Mouse (Mus musculus) heart, postnatal 0 days (tissue): Measurements from ENCODE around the gene Prkca.

Source experiments
- CTCF ChIP-seq: IDR thresholded peaks from 2 replicates; pipeline ENCODE4 v1.5.1; 2016; ENCODE audit warnings: antibody characterized with exemption, control low read depth, low read depth
- EP300 ChIP-seq: IDR thresholded peaks from 2 replicates; pipeline ENCODE4 v1.6.1; 2016; ENCODE audit warnings: antibody characterized with exemption, low read depth

DNA sequence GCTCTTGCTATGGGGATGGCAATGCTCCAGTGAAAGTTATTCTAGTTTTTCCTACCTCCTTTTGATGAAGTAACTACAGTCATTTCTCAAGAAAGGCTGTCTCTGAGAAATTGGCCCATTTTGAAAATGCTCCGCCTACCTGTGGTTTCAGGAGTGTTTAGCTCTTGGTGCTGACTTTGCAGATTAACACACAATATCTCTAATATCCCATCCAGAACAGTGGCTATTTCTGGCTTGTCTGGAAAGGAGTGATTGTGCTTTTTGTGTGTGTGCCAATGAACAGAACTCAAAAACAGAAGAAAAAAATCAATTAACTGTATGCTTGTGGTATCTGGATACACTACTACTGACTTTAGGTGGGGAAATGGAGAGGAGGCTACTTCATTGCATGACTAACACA is 395.8 kb downstream of the Prkca start:
- TF ChIP-seq CTCF (no peak), EP300 (no peak)
